Mouse (Mus musculus): ENCODE measurements around the gene Hs3st2. TPM values are rescaled to one million over a fixed set of nuclear protein-coding genes. Genes with fewer than 3 reads are reported as not detected.

Gene Hs3st2
- polyA plus RNA-seq (2014; fragmentation: Illumina TruSeq; extraction: RNeasy Lipid Tissue Mini Kit (QIAGEN cat#74804); ENCODE audit: low read depth, low replicate concordance) = not detected

GRCm38 (mm10) chr7:121391225-121391983, at the start of gene Hs3st2:
Hs3st2 (plus strand) TSS chr7:121391859.

